Mouse (Mus musculus) bone marrow macrophage, adult 2 months (primary cell): Measurements from ENCODE around the gene Phactr2.

Source experiments
- CTCF ChIP-seq: IDR thresholded peaks from 2 replicates; pipeline ENCODE4 v1.5.1; 2012; ENCODE audit warnings: low read depth, mild to moderate bottlenecking, low read length, moderate library complexity
- POLR2A ChIP-seq: IDR thresholded peaks from 2 replicates; pipeline ENCODE4 v1.6.1; 2012; ENCODE audit warnings: mild to moderate bottlenecking, low read depth, low read length, borderline replicate concordance

DNA sequence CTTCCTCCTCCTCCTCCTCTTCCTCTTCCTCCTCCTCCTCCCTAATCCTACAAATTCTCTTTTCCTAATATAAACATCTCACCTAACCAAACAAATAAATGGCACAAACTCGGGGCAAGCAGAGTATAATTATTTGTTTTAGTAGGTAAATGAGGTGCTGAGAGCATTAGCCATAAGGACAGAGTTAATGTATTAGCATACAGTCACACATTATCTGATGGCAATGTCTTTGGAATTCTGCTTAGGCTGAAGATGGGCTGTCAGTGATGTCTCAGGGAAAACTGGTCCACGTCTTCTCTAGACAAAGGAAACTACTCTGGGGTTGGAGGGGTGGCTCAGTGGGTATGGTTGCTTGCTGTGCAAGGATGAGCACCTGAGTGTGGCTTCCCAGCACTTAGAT is 302.8 kb downstream of the Phactr2 start:
- TF ChIP-seq CTCF (no peak), POLR2A (no peak)
